Comparison of ENCODE assay signal across 7 mouse cellular contexts in genomic region chr2:31770781-31771441, GRCm38 (mm10). TPM values are rescaled to one million over a fixed set of nuclear protein-coding genes. Genes with fewer than 3 reads are reported as not detected.
DNase-seq lines count a peak whose midpoint lies in the region; ATAC-seq lines count a peak whose summit lies in the region.

No protein-coding gene starts in this region.

- no peak overlapping the region for H3K4me2 ChIP-seq in hindbrain, embryonic 15.5 days
- H3K4me2 ChIP-seq in liver, embryonic 11.5 days = peak overlapping the region; percentile 25
- H3K4me2 ChIP-seq in neural tube, embryonic 15.5 days = no peak overlapping the region

- H3K27me3 ChIP-seq in hindbrain, embryonic 15.5 days = no peaks in the 10 kb centered on the region
- H3K27me3 ChIP-seq in liver, embryonic 11.5 days (replicated peaks; ENCODE audit: control insufficient read depth, insufficient read depth, low read length) = no peaks in the 10 kb centered on the region
- no peaks in the 10 kb centered on the region for H3K27me3 ChIP-seq in neural tube, embryonic 15.5 days (replicated peaks)
- no peaks in the 10 kb centered on the region for H3K27me3 ChIP-seq in midbrain, embryonic 10.5 days (ENCODE audit: low read depth, poor library complexity, severe bottlenecking)

- no peaks in the 10 kb centered on the region for H3K9me3 ChIP-seq in hindbrain, embryonic 15.5 days
- H3K9me3 ChIP-seq in liver, embryonic 11.5 days (ENCODE audit: control insufficient read depth, low read length) = no peaks in the 10 kb centered on the region
- no peaks in the 10 kb centered on the region for H3K9me3 ChIP-seq in neural tube, embryonic 15.5 days (replicated peaks)
- H3K9me3 ChIP-seq in midbrain, embryonic 10.5 days (replicated peaks) = no peaks in the 10 kb centered on the region; the same call in 1 of the 2 replicates

- H3K4me3 ChIP-seq in hindbrain, embryonic 15.5 days = no peak overlapping the region
- no peak overlapping the region for H3K4me3 ChIP-seq in liver, embryonic 11.5 days (ENCODE audit: low read depth, low read length)
- no peak overlapping the region for H3K4me3 ChIP-seq in neural tube, embryonic 15.5 days (replicated peaks)
- H3K4me3 ChIP-seq in midbrain, embryonic 10.5 days = no peak overlapping the region

- H3K4me1 ChIP-seq in hindbrain, embryonic 15.5 days (replicated peaks) = peaks cover 23% of the 10 kb centered on the region
- H3K4me1 ChIP-seq in liver, embryonic 11.5 days (replicated peaks; ENCODE audit: control insufficient read depth, insufficient read depth, low read length) = peaks cover 37% of the 10 kb centered on the region
- H3K4me1 ChIP-seq in neural tube, embryonic 15.5 days = peaks cover 37% of the 10 kb centered on the region
- peaks cover 41% of the 10 kb centered on the region for H3K4me1 ChIP-seq in midbrain, embryonic 10.5 days

- DNase-seq in CD4-positive, CD25-positive, alpha-beta regulatory T cell, adult 2 months (ENCODE audit: low read depth, low spot score) = peak; percentile 64
- DNase-seq in gastrocnemius, adult 18-20 months (ENCODE audit: low spot score) = peak; percentile 92
- no peak for DNase-seq in liver, embryonic 11.5 days (ENCODE audit: low spot score)
- no peak for DNase-seq in midbrain, embryonic 10.5 days (ENCODE audit: low spot score)

- no peak overlapping the region for H3K9ac ChIP-seq in hindbrain, embryonic 15.5 days
- no peak overlapping the region for H3K9ac ChIP-seq in liver, embryonic 11.5 days (ENCODE audit: low read depth, low read length)
- no peak overlapping the region for H3K9ac ChIP-seq in neural tube, embryonic 15.5 days (replicated peaks)

- 0 out of 2 replicates have a peak overlapping the region, but pooled peaks have one; percentile 43 for H3K27ac ChIP-seq in hindbrain, embryonic 15.5 days (replicated peaks)
- H3K27ac ChIP-seq in liver, embryonic 11.5 days (ENCODE audit: low read depth, low read length) = peak overlapping the region; percentile 60
- peak overlapping the region; percentile 42; the same call in 1 of the 2 replicates for H3K27ac ChIP-seq in neural tube, embryonic 15.5 days (replicated peaks)
- no peak overlapping the region for H3K27ac ChIP-seq in midbrain, embryonic 10.5 days (replicated peaks)

- ATAC-seq in activated CD4-positive, CD25-positive, alpha-beta regulatory T cell, adult 4 months = peak; percentile 46
- ATAC-seq in hindbrain, embryonic 15.5 days (ENCODE audit: low FRiP score, low read depth) = no peak
- 0 out of 2 replicates have a peak, but pooled peaks have one; percentile 34 for ATAC-seq in liver, embryonic 11.5 days (replicated peaks; ENCODE audit: low FRiP score)
- no peak for ATAC-seq in neural tube, embryonic 15.5 days (ENCODE audit: low FRiP score)

- 52% methylated on average over 7 of the region's 7 CpGs for WGBS in hindbrain, embryonic 15.5 days
- 21% methylated on average over 7 of the region's 7 CpGs for WGBS in liver, embryonic 11.5 days
- 55% methylated on average over 7 of the region's 7 CpGs for WGBS in neural tube, embryonic 15.5 days
- 51% methylated on average over 7 of the region's 7 CpGs for WGBS in midbrain, embryonic 10.5 days

- H3K36me3 ChIP-seq in hindbrain, embryonic 15.5 days = no peaks in the 10 kb centered on the region
- no peaks in the 10 kb centered on the region for H3K36me3 ChIP-seq in liver, embryonic 11.5 days (ENCODE audit: control insufficient read depth, insufficient read depth, low read length)
- no peaks in the 10 kb centered on the region for H3K36me3 ChIP-seq in neural tube, embryonic 15.5 days
- peaks cover 34% of the 10 kb centered on the region for H3K36me3 ChIP-seq in midbrain, embryonic 10.5 days

RNA-seq across cellular contexts. Expression of gene Qrfp, which starts 39.5 kb away (rescaled TPM):
- under 1 TPM; 0.47 to 0.48 TPM for polyA plus RNA-seq in activated CD4-positive, CD25-positive, alpha-beta regulatory T cell, adult 4 months (2017; shearing (Covaris generic))
- not detected for total RNA-seq in gastrocnemius, adult 18-20 months (2021)
- 0.12 TPM in 1 of 2 replicates, not detected in the other for polyA plus RNA-seq in hindbrain, embryonic 15.5 days (2015; fragmentation: Nextera tagmentation; extraction: Ambion mirVana)
- polyA plus RNA-seq in liver, embryonic 11.5 days (2014; fragmentation: Nextera tagmentation; extraction: Ambion mirVana) = 0.08 TPM in 1 of 2 replicates, not detected in the other
- polyA plus RNA-seq in neural tube, embryonic 15.5 days (2015; fragmentation: Nextera tagmentation; extraction: Ambion mirVana) = 0.23 TPM in 1 of 2 replicates, not detected in the other
- polyA plus RNA-seq in midbrain, embryonic 10.5 days (2016; fragmentation: Nextera tagmentation; extraction: Ambion mirVana) = 0.05 and 0.17 TPM in 2 replicates

Comparison
In these comparisons a context has a peak if more than half of its experiments do, and no peak if none do; other contexts are left out.
1. DNase-seq: peak in CD4-positive, CD25-positive, alpha-beta regulatory T cell, adult 2 months (single experiment) and gastrocnemius, adult 18-20 months (single experiment); none in liver, embryonic 11.5 days (single experiment) and midbrain, embryonic 10.5 days (single experiment).
2. ATAC-seq: peak in activated CD4-positive, CD25-positive, alpha-beta regulatory T cell, adult 4 months (single experiment) and liver, embryonic 11.5 days (single experiment); none in hindbrain, embryonic 15.5 days (single experiment) and neural tube, embryonic 15.5 days (single experiment).